ENCODE assay signal across 8 mouse cellular contexts in the genomic region with DNA sequence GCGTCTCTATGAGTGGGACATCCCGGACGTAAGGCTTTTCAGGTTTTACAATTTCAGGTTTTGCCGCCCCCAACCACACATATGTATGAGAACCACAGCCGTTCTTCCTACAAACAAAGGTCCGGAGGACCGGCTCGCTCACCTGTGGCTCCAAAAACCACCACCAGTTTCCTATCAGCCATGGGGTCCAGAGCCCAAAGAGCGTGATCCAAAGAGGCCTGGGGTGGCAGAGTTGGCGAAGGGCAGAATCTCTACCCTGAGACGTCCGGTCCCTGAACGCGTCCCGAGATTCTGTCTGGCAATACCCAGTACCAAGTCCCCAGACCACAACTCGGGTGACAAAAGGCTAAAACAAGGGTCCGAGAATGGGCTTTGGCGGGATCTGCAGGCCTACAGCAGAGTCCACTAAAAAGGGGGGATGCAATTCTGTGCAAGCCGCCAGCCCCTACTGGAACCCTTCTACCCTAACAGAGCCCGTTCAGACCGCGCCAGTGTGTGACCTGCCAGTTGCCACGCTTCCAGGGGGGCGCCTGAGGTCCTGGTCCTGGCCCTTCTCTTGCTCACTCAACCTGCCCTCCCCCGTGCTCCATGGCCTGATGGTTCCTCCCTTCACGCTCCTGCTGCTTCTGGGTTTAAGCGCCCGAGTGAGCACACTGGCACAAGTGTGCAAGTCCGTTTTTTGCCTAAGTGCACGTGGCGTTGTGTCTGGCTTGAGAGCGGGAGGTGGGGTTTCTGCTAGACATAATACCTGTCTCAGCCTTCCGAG. TPM values are rescaled to one million over a fixed set of nuclear protein-coding genes. Genes with fewer than 3 reads are reported as not detected.
DNase-seq lines count a peak whose midpoint lies in the region; ATAC-seq and TF ChIP-seq lines count a peak whose summit lies in the region.

A gene (minus strand): TSS at position 604 of the 766 bp plus-strand sequence.

- H3K27ac ChIP-seq in bone marrow macrophage, adult 2 months (ENCODE audit: insufficient read depth, low read depth, low read length), result peak within 1 kb of the TSS; percentile 35
- no peak within 1 kb of the TSS for H3K27ac ChIP-seq in embryonic fibroblast, embryonic 13.5 days (ENCODE audit: insufficient read depth, low read length)
- peak within 1 kb of the TSS; percentile 33; the same call in 1 of the 2 replicates for H3K27ac ChIP-seq in heart, embryonic 12.5 days (ENCODE audit: poor library complexity, severe bottlenecking)
- peak within 1 kb of the TSS; percentile 85 for H3K27ac ChIP-seq in kidney, postnatal 0 days
- H3K27ac ChIP-seq in liver, embryonic 12.5 days, result peak within 1 kb of the TSS; percentile 68
- peak within 1 kb of the TSS; percentile 56 for H3K27ac ChIP-seq in stomach, embryonic 14.5 days (ENCODE audit: low read length)

- ATAC-seq in heart, embryonic 12.5 days (ENCODE audit: insufficient number of reproducible peaks, low FRiP score), result peak; percentile 90
- ATAC-seq in kidney, postnatal 0 days (replicated peaks; ENCODE audit: low FRiP score, low read depth), result peak; percentile 83
- peak; percentile 86 for ATAC-seq in liver, embryonic 12.5 days
- peak; percentile 82 for ATAC-seq in stomach, embryonic 14.5 days (ENCODE audit: insufficient number of reproducible peaks, insufficient read depth, low FRiP score, low read depth)

- peak within 1 kb of the TSS; percentile 77 for H3K4me2 ChIP-seq in heart, embryonic 12.5 days
- H3K4me2 ChIP-seq in kidney, postnatal 0 days (ENCODE audit: low read length), result peak within 1 kb of the TSS; percentile 76
- peak within 1 kb of the TSS; percentile 76 for H3K4me2 ChIP-seq in liver, embryonic 12.5 days
- peak within 1 kb of the TSS; percentile 56 for H3K4me2 ChIP-seq in stomach, embryonic 14.5 days (replicated peaks; ENCODE audit: low read depth, low read length)

- peak within 1 kb of the TSS; percentile 71 for H3K4me3 ChIP-seq in bone marrow macrophage, adult 2 months (ENCODE audit: insufficient read depth, low read length)
- H3K4me3 ChIP-seq in embryonic fibroblast, embryonic 13.5 days (ENCODE audit: insufficient read depth, low read length), result peak within 1 kb of the TSS; percentile 58
- H3K4me3 ChIP-seq in heart, embryonic 12.5 days, result peak within 1 kb of the TSS; percentile 59
- peak within 1 kb of the TSS; percentile 59 for H3K4me3 ChIP-seq in kidney, postnatal 0 days (replicated peaks; ENCODE audit: low read depth, low read length)
- peak within 1 kb of the TSS; percentile 75 for H3K4me3 ChIP-seq in liver, embryonic 12.5 days
- H3K4me3 ChIP-seq in stomach, embryonic 14.5 days (ENCODE audit: low read depth, low read length), result peak within 1 kb of the TSS; percentile 63

- H3K27me3 ChIP-seq in heart, embryonic 12.5 days (replicated peaks), result no peaks in the 10 kb centered on the region
- H3K27me3 ChIP-seq in kidney, postnatal 0 days (ENCODE audit: insufficient read depth, low read length), result no peaks in the 10 kb centered on the region
- H3K27me3 ChIP-seq in liver, embryonic 12.5 days (replicated peaks), result no peaks in the 10 kb centered on the region
- no peaks in the 10 kb centered on the region for H3K27me3 ChIP-seq in stomach, embryonic 14.5 days (ENCODE audit: control insufficient read depth, insufficient read depth, low read length)

- peaks cover 26% of the 10 kb centered on the region for H3K36me3 ChIP-seq in heart, embryonic 12.5 days
- H3K36me3 ChIP-seq in kidney, postnatal 0 days (ENCODE audit: insufficient read depth, low read length), result 0 out of 2 replicates have a peak, but pooled peaks cover 13% of the 10 kb centered on the region
- peaks cover 31% of the 10 kb centered on the region for H3K36me3 ChIP-seq in liver, embryonic 12.5 days
- H3K36me3 ChIP-seq in stomach, embryonic 14.5 days (ENCODE audit: control insufficient read depth, insufficient read depth, low read length), result peaks cover 14% of the 10 kb centered on the region

- 13% methylated on average over 33 of the region's 33 CpGs for WGBS in heart, embryonic 12.5 days
- WGBS in kidney, postnatal 0 days, result 15% methylated on average over 33 of the region's 33 CpGs
- 11% methylated on average over 33 of the region's 33 CpGs for WGBS in liver, embryonic 12.5 days (ENCODE audit: insufficient replicate concordance)
- 12% methylated on average over 32 of the region's 33 CpGs for WGBS in stomach, embryonic 14.5 days

- H3K4me1 ChIP-seq in bone marrow macrophage, adult 2 months (ENCODE audit: control insufficient read depth, insufficient read depth, low read length), result peaks cover 17% of the 10 kb centered on the region
- H3K4me1 ChIP-seq in embryonic fibroblast, embryonic 13.5 days (ENCODE audit: control insufficient read depth, insufficient read depth, low read length), result no peaks in the 10 kb centered on the region
- H3K4me1 ChIP-seq in heart, embryonic 12.5 days (replicated peaks), result no peaks in the 10 kb centered on the region
- H3K4me1 ChIP-seq in kidney, postnatal 0 days (replicated peaks; ENCODE audit: insufficient read depth, low read length), result no peaks in the 10 kb centered on the region
- H3K4me1 ChIP-seq in liver, embryonic 12.5 days, result peaks cover 42% of the 10 kb centered on the region
- H3K4me1 ChIP-seq in stomach, embryonic 14.5 days (ENCODE audit: control insufficient read depth, insufficient read depth, low read length), result no peaks in the 10 kb centered on the region

- DNase-seq in CD4-positive helper T cell, adult 2 months (ENCODE audit: low read depth, low spot score), result peak; percentile 63
- DNase-seq in kidney, postnatal 0 days (ENCODE audit: low spot score), result peak; percentile 83
- DNase-seq in natural killer cell, adult 2 months (ENCODE audit: low spot score in 2 of 2), result peak; percentile 18 to 47

- TF ChIP-seq CTCF in bone marrow macrophage, adult 2 months (IDR thresholded peaks at IDR 0.05; ENCODE audit: low read depth, low read length), result no peak
- no peak for TF ChIP-seq CTCF in embryonic fibroblast, embryonic 13.5 days (IDR thresholded peaks at IDR 0.05; ENCODE audit: borderline replicate concordance, insufficient read depth, low read length)
- TF ChIP-seq CTCF in kidney, postnatal 0 days (IDR thresholded peaks at IDR 0.05; ENCODE audit: low read depth), result no peak

- peak within 1 kb of the TSS; percentile 69 for H3K9ac ChIP-seq in heart, embryonic 12.5 days
- H3K9ac ChIP-seq in kidney, postnatal 0 days (ENCODE audit: low read depth, low read length), result peak within 1 kb of the TSS; percentile 76
- peak within 1 kb of the TSS; percentile 75 for H3K9ac ChIP-seq in liver, embryonic 12.5 days
- H3K9ac ChIP-seq in stomach, embryonic 14.5 days (replicated peaks; ENCODE audit: low read depth, low read length), result peak within 1 kb of the TSS; percentile 65

- no peaks in the 10 kb centered on the region for H3K9me3 ChIP-seq in heart, embryonic 12.5 days (replicated peaks)
- no peaks in the 10 kb centered on the region for H3K9me3 ChIP-seq in kidney, postnatal 0 days (replicated peaks; ENCODE audit: low read length)
- H3K9me3 ChIP-seq in liver, embryonic 12.5 days (replicated peaks), result no peaks in the 10 kb centered on the region
- H3K9me3 ChIP-seq in stomach, embryonic 14.5 days (ENCODE audit: control insufficient read depth, low read depth, low read length), result no peaks in the 10 kb centered on the region

- TF ChIP-seq POLR2A in bone marrow macrophage, adult 2 months (IDR thresholded peaks at IDR 0.05; ENCODE audit: borderline replicate concordance, low read depth, low read length), result no peak
- TF ChIP-seq POLR2A in embryonic fibroblast, embryonic 13.5 days (IDR thresholded peaks at IDR 0.05; ENCODE audit: low read depth, low read length), result peak; percentile 78

RNA-seq across cellular contexts. Expression of the gene that starts here (rescaled TPM):
- polyA plus RNA-seq in bone marrow macrophage, adult 2 months (2012; ENCODE audit: insufficient read depth, insufficient read length, missing spikeins), result 16.0 and 18.7 TPM in 2 replicates
- polyA plus RNA-seq in embryonic fibroblast, embryonic 13.5 days (2011; ENCODE audit: insufficient read length, low read depth, missing spikeins), result 9.7 and 14.8 TPM in 2 replicates
- 37.2 and 37.8 TPM in 2 replicates for polyA plus RNA-seq in heart, embryonic 12.5 days (2016; fragmentation: Nextera tagmentation; extraction: Ambion mirVana)
- 47.9 and 56.2 TPM in 2 replicates for polyA plus RNA-seq in kidney, postnatal 0 days (2015; fragmentation: Nextera tagmentation; extraction: Ambion mirVana)
- 50.0 and 53.0 TPM in 2 replicates for polyA plus RNA-seq in liver, embryonic 12.5 days (2016; fragmentation: Nextera tagmentation; extraction: Ambion mirVana)
- polyA plus RNA-seq in stomach, embryonic 14.5 days (2014; fragmentation: Nextera tagmentation; extraction: Ambion mirVana), result 69.7 and 70.6 TPM in 2 replicates

Comparison
In these comparisons a context has a peak if more than half of its experiments do, and no peak if none do; other contexts are left out.
1. DNase-seq: peak in every context shown above with its lines; median percentile 83 in kidney, postnatal 0 days; 63 in CD4-positive helper T cell, adult 2 months; 32 in natural killer cell, adult 2 months.